Mouse (Mus musculus) heart, embryonic 13.5 days (tissue): ENCODE data around the gene Serp1. TPM values are rescaled to one million over a fixed set of nuclear protein-coding genes. Genes with fewer than 3 reads are reported as not detected.
A peak's percentile ranks its signal among the peaks of the same experiment; 100 is the strongest.

Experiments
- ATAC-seq: fragments of 200-750 bp; cut with Nextera tagmentation; 2 replicates; pipeline ENCODE4 v1.8.0; 2017; ENCODE audit warnings: moderate TSS enrichment; ENCODE audit not compliant: insufficient number of reproducible peaks, low FRiP score, low TSS enrichment; ENCODE audit errors: extremely low read depth
- H3K27ac ChIP-seq: fragments of 300-500 bp; sonication (generic); replicated peaks from 2 replicates; pipeline ENCODE4 v1.5.1; 2015; ENCODE audit warnings: moderate library complexity, mild to moderate bottlenecking, inconsistent platforms
- H3K27me3 ChIP-seq: fragments of 300-500 bp; sonication (generic); replicated peaks from 2 replicates; pipeline ENCODE4 v1.6.1; 2015; ENCODE audit warnings: mild to moderate bottlenecking, inconsistent platforms
- H3K36me3 ChIP-seq: fragments of 300-500 bp; sonication (generic); 2 replicates; pipeline ENCODE4 v1.6.1; 2015; ENCODE audit warnings: mild to moderate bottlenecking, inconsistent platforms
- H3K4me1 ChIP-seq: fragments of 300-500 bp; sonication (generic); 2 replicates; pipeline ENCODE4 v1.6.1; 2015; ENCODE audit warnings: inconsistent platforms
- H3K4me2 ChIP-seq: fragments of 300-500 bp; sonication (generic); 2 replicates; pipeline ENCODE4 v1.6.1; 2015; ENCODE audit warnings: inconsistent platforms, mild to moderate bottlenecking, moderate library complexity
- H3K4me3 ChIP-seq: fragments of 300-500 bp; sonication (generic); 2 replicates; pipeline ENCODE4 v1.5.1; 2015; ENCODE audit warnings: moderate library complexity, mild to moderate bottlenecking, inconsistent platforms
- H3K9ac ChIP-seq: fragments of 300-500 bp; sonication (generic); 2 replicates; pipeline ENCODE4 v1.6.1; 2015; ENCODE audit warnings: inconsistent platforms, mild to moderate bottlenecking, moderate library complexity
- H3K9me3 ChIP-seq: fragments of 300-500 bp; sonication (generic); 2 replicates; pipeline ENCODE4 v1.6.1; 2016; ENCODE audit warnings: inconsistent platforms
- WGBS: fragments of 180-500 bp; shearing (Covaris S2); methylation state at CpG from one replicate; pipeline ENCODE4 v1.1.7; 2015; ENCODE audit warnings: mixed read lengths; 5-methylcytosine and 5-hydroxymethylcytosine counted together
- polyA plus RNA-seq: library from polyadenylated mRNA; unstranded; fragments of >200 nt; fragmentation: Nextera tagmentation; extraction: Ambion mirVana; gene quantifications from 2 replicates; pipeline ENCODE4 v1.2.1, GENCODE M21; 2015

The Serp1 gene
- 90.8 and 97.2 TPM in 2 replicates for polyA plus RNA-seq

DNA sequence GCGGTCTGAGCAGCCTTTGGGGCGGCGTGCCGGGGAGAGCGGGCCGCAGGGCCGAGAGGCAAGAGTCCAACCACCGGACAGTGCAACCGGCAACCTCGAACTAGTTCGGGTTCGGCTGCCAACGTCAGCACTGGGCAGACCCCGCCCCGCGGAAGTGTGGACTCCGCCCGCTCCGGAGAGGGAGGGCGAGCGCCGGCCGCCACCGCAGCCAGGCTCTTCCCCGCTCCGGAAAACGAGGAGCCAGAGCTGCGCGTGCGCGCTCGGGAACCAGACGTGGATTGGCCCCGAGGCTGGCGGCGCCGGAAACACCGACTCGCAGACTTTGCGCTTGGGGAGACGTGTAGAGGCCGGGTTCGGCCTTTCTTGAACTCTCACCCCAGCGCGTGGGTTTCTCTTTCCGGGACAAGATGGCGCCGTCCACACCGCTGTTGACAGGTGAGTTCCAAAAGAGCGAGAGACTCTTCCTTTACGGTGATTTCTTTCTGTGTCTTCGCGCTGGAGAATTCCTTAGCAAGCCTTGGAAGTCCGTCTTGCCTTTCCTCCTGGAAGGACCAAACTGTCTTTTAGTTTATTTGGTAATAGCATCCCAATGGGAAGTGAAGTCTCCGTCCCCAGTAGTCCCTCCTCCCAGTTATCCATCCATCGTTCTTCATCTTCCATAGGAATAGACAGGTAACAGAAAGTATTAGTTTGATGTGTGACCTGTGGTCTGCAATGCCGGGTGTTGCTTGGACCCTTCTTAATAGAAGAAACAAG lies at the start of gene Serp1, which contains the start of gene Eif2a:
TSS of gene Serp1 (minus strand) at position 241 of the 756 bp plus-strand sequence.
TSS of gene Eif2a (plus strand) at position 170 of the 756 bp plus-strand sequence.
- Histone ChIP-seq H3K4me3 (peak within 1 kb of the TSS; percentile 97), H3K36me3 (peaks cover 28% of the 10 kb centered on the region), H3K9ac (peak within 1 kb of the TSS; percentile 99), H3K4me1 (peaks cover 24% of the 10 kb centered on the region), H3K4me2 (peak within 1 kb of the TSS; percentile 86), H3K27me3 (no peaks in the 10 kb centered on the region), H3K9me3 (no peaks in the 10 kb centered on the region), H3K27ac (peak within 1 kb of the TSS; percentile 93)
- under 1% methylated on average over 57 of the region's 57 CpGs for WGBS
- ATAC-seq, result peak; percentile 96

DNA sequence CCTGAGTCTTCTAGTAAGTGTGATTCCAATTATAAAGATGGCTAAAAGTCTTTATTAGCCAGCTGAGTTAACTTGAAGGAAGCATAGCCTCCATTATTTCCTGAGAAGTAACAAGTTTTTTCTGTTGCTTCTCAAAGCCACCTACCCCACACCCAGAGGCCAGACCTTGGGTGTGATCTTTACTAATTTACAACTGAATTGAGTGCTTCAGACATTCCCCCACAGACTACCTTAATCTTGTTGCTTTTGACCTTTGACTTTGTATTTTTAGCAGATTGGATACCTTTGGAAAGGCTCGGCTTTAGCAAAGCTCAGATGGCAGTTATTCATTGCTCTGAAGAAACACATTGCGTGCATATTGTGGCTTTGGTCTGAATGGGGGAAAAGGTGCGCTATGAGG lies 45.1 kb upstream of the Serp1 start:
- H3K9ac ChIP-seq, result no peak overlapping the region
- peaks cover under 1% of the 10 kb centered on the region; the same call in 1 of the 2 replicates for H3K4me1 ChIP-seq
- 76% methylated on average over 3 of the region's 3 CpGs for WGBS
- H3K27ac ChIP-seq, result no peak overlapping the region
- H3K9me3 ChIP-seq, result no peaks in the 10 kb centered on the region; the same call in 1 of the 2 replicates
- H3K27me3 ChIP-seq, result no peaks in the 10 kb centered on the region
- H3K4me2 ChIP-seq, result no peak overlapping the region
- no peaks in the 10 kb centered on the region for H3K36me3 ChIP-seq
- no peak for ATAC-seq
- no peak overlapping the region for H3K4me3 ChIP-seq

DNA sequence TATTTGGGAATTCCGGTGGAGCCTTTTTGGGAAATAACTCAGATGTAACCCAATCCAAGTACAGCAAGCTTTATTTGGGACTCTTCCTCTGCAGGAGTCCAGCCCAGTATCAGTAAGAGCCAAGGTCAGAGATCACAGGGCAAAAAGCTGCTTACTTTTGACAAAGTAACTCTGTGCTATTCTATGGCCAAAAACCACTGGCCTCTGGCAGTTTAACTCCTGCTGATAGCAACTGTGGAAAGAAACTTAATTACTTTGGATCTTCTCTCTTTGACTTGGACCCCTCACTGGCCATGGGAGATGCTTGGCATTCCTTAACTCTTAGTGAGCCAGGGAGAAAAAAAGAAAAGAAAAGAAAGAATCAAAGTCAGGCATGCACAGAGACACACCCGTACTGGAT lies 35.7 kb upstream of the Serp1 start:
- Histone ChIP-seq H3K36me3 (peaks cover 21% of the 10 kb centered on the region), H3K4me2 (no peak overlapping the region), H3K9me3 (peaks cover 6% of the 10 kb centered on the region; the same call in 1 of the 2 replicates), H3K27me3 (no peaks in the 10 kb centered on the region), H3K9ac (no peak overlapping the region), H3K4me1 (0 out of 2 replicates have a peak, but pooled peaks cover 3% of the 10 kb centered on the region), H3K4me3 (no peak overlapping the region), H3K27ac (no peak overlapping the region)
- WGBS, result 64% methylated on average over 2 of the region's 2 CpGs
- ATAC-seq, result no peak

DNA sequence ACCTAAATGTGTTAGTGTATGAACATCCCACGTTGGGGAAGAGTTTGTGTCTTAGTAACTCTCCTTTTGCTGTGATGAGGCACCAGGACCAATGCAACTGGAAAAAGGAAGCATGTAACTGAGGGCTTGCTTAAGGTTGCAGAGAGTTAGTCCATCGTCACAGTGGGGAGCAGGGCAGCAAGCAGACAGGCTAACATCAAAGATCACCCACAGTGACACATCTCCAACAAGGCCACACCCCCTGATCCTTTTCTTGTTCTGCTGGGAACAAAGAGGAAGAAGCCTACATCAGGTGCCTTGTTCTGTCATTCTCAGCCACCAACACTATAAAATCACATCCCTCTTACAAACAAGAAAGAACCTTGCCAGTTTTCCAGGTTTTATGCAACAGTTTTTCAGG lies 34.2 kb upstream of the Serp1 start:
- no peaks in the 10 kb centered on the region for H3K27me3 ChIP-seq
- peaks cover 6% of the 10 kb centered on the region; the same call in 1 of the 2 replicates for H3K9me3 ChIP-seq
- no peak overlapping the region for H3K27ac ChIP-seq
- 48% methylated on average over 2 of the region's 2 CpGs for WGBS
- H3K4me1 ChIP-seq, result 0 out of 2 replicates have a peak, but pooled peaks cover 3% of the 10 kb centered on the region
- ATAC-seq, result no peak
- H3K4me3 ChIP-seq, result no peak overlapping the region
- no peak overlapping the region for H3K4me2 ChIP-seq
- peaks cover 36% of the 10 kb centered on the region for H3K36me3 ChIP-seq
- H3K9ac ChIP-seq, result no peak overlapping the region

DNA sequence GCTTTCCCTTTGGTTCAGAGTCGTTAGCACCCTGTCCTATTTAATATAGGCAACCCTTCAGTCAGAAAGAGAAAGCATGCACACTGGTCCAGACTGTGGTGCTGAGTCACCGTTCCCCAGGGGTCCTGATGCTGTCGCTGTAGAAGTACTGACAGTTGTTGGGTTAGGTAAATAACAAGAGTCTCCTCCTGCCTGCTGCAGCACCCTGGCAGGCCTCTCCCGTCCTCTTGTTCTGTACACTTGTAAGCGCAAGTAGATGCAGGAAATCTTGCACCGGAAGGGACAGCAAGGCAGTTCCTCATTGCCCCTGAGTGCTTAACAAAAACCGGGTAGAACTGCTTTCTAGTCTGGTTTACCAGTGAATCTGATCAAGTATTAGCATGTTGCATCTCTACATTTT lies 31.0 kb upstream of the Serp1 start:
- Histone ChIP-seq H3K9ac (no peak overlapping the region), H3K4me1 (0 out of 2 replicates have a peak, but pooled peaks cover 3% of the 10 kb centered on the region), H3K4me2 (no peak overlapping the region), H3K27ac (no peak overlapping the region), H3K4me3 (no peak overlapping the region), H3K9me3 (no peaks in the 10 kb centered on the region), H3K36me3 (peaks cover 67% of the 10 kb centered on the region), H3K27me3 (no peaks in the 10 kb centered on the region)
- no peak for ATAC-seq
- WGBS, result 77% methylated on average over 7 of the region's 7 CpGs

DNA sequence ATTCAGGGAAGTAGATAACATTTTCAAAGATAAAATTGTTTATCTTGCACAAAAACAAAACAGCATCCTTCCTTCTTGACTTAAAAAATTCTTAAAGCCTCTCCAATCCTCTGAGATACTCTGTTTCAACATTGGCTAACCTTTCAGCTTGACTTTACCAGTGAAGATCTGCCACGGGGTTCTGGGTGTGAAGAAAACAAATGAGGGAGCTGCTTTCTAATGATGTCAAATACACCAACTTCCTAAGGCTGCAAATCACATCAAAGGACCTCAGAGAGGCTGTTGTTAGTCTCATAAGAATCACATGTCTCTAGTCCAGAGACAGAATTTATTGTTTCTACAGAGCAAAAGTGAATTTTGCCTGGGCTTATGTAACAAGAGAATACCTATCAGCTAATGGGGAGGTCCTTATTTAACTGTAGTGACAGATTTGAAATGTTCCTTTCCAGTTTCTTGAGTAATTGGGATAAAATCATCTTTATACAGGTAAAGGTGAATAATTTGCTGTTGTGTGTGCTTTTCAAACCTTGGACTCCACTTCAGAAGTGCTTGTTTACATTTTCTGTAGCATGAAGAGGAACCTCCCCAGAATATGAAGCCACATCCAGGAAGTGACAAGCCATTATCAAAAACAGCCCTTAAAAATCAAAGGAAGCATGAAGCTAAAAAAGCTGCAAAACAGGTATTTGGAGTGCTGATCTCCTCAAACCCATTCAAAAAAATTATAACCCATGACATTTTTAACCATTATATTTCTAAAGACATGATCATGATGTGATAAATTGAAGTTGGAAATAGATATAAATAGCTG lies 26.5 kb upstream of the Serp1 start:
- Histone ChIP-seq H3K9me3 (no peaks in the 10 kb centered on the region), H3K4me1 (no peaks in the 10 kb centered on the region), H3K4me3 (no peak overlapping the region), H3K27me3 (no peaks in the 10 kb centered on the region), H3K9ac (no peak overlapping the region), H3K36me3 (peaks cover 88% of the 10 kb centered on the region), H3K4me2 (no peak overlapping the region), H3K27ac (no peak overlapping the region)
- WGBS, result 83% methylated on average over 1 of the region's 1 CpGs
- no peak for ATAC-seq

DNA sequence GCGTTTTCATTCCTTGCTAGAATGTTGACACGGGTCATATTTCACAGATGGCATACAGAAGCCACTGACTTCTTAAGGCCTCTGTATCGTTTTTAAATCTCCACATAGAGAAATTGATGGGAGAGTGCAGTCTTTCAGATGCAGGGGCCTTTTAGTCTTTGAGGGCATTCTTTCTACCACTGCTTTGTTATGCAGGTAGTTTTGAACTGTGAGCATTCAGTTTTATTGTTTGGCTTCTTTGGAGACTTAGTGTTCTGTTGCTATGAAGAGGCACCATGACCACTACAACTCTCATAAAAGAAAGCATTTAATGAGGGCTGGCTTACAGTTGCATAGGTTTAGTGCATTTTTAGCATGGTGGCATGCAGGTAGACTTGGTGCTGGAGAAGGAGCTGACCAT lies 10.9 kb upstream of the Serp1 start:
- ATAC-seq, result no peak
- WGBS, result 93% methylated on average over 3 of the region's 3 CpGs
- H3K36me3 ChIP-seq, result peaks cover 78% of the 10 kb centered on the region
- no peaks in the 10 kb centered on the region for H3K4me1 ChIP-seq
- no peak overlapping the region for H3K4me2 ChIP-seq
- no peak overlapping the region for H3K27ac ChIP-seq
- H3K9ac ChIP-seq, result no peak overlapping the region
- no peaks in the 10 kb centered on the region for H3K27me3 ChIP-seq
- H3K9me3 ChIP-seq, result no peaks in the 10 kb centered on the region
- H3K4me3 ChIP-seq, result no peak overlapping the region

DNA sequence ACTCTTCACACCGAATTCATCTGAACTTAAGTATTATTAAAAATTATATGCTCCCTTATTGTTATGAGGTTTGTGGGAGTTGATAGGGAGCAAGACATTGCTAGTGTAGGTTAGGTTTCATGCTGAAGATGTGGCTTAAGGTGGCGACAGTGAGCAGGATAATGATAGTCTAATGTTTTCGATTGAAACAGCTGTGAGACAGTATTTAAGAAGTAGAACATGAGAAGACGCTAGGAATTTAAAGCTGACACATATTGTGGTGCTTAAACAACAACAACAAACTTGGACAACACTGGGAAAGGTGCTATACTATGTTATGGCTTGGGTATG lies 681 bp upstream of the Serp1 start:
- Histone ChIP-seq H3K9ac (peak overlapping the region; percentile 99), H3K36me3 (peaks cover 28% of the 10 kb centered on the region), H3K27ac (peak overlapping the region; percentile 93), H3K4me3 (peak overlapping the region; percentile 97), H3K4me2 (peak overlapping the region; percentile 86), H3K27me3 (no peaks in the 10 kb centered on the region), H3K4me1 (peaks cover 24% of the 10 kb centered on the region), H3K9me3 (no peaks in the 10 kb centered on the region)
- WGBS, result 6% methylated on average over 4 of the region's 4 CpGs
- no peak for ATAC-seq

DNA sequence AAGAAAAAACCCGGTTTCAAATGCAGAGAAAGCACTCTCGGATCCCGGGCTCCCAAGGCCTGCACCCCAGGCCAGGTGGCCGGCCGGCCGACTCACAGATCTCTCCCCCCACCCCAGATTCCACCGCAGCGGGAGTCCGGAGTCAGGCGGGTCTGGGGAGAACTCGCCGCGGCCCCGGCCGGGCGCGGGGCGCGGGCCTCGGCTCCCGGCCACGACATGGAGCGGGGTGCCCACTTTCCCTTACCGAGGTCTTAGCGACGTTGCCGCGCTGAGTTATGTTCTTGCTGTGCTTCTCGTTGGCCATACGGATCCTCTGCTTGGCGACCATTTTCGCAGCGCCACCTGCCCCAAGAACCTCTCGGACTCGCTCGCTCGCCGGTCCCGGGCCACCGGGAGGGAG lies 526 bp downstream of the Serp1 start:
- H3K9ac ChIP-seq, result peak overlapping the region; percentile 99
- H3K4me3 ChIP-seq, result peak overlapping the region; percentile 97
- WGBS, result under 1% methylated on average over 40 of the region's 40 CpGs
- ATAC-seq, result peak; percentile 44
- peaks cover 24% of the 10 kb centered on the region for H3K4me1 ChIP-seq
- H3K9me3 ChIP-seq, result no peaks in the 10 kb centered on the region
- no peaks in the 10 kb centered on the region for H3K27me3 ChIP-seq
- H3K36me3 ChIP-seq, result peaks cover 33% of the 10 kb centered on the region
- H3K27ac ChIP-seq, result peak overlapping the region; percentile 93
- peak overlapping the region; percentile 86 for H3K4me2 ChIP-seq

DNA sequence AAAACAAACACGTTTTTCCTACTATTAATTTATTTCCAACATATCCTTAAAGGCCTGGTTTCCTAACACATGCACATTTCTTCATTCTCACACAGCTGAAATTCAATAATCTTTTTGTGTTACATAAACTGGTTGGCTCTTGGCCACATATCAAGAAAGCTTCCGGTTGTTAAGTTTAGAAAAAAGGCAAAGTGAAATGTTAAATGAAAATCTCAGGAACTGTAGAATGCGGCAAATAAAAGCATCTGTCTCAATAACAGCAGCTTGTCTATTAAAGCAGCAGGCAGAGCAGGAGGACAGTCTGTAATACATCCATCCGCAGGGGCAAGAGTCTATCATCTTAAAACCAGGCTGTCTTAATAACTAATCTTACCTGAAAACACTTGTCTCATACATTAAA lies 1.4 kb downstream of the Serp1 start:
- Histone ChIP-seq H3K4me3 (peak overlapping the region; percentile 97), H3K4me1 (peaks cover 28% of the 10 kb centered on the region), H3K27ac (no peak overlapping the region), H3K4me2 (peak overlapping the region; percentile 86), H3K36me3 (peaks cover 33% of the 10 kb centered on the region), H3K27me3 (no peaks in the 10 kb centered on the region), H3K9me3 (no peaks in the 10 kb centered on the region), H3K9ac (peak overlapping the region; percentile 99)
- no peak for ATAC-seq
- WGBS, result 54% methylated on average over 4 of the region's 4 CpGs

DNA sequence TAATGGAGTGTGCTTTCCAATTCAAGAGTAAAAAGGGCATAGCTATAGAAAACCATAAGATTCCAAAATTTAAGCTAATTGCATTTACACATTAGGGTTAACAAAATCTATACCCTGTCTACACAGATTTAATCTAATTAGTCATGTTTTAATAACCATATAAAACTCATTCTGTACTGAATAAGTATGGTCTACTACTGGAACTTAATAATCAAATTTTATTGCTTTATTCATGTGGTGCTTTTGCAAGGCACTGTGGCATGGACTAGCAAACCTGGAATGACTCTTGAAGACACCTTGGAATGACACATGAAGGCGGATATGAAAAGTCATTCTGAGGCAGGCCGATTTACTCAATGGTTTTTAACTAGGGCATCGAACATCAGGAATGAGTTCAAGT lies 2.3 kb downstream of the Serp1 start:
- Histone ChIP-seq H3K4me3 (no peak overlapping the region), H3K4me1 (peaks cover 34% of the 10 kb centered on the region), H3K27me3 (no peaks in the 10 kb centered on the region), H3K4me2 (peak overlapping the region; percentile 86; the same call in 1 of the 2 replicates), H3K9ac (no peak overlapping the region), H3K36me3 (peaks cover 33% of the 10 kb centered on the region), H3K9me3 (no peaks in the 10 kb centered on the region), H3K27ac (no peak overlapping the region)
- no peak for ATAC-seq
- WGBS, result 95% methylated on average over 3 of the region's 3 CpGs
